Mouse (Mus musculus) MEL (cell line): Measurements from ENCODE around the gene Gpr18. TPM values are rescaled to one million over a fixed set of nuclear protein-coding genes. Genes with fewer than 3 reads are reported as not detected.

Experiments
- DNase-seq: peaks from one replicate; pipeline ENCODE4 v3.0.0; 2011; ENCODE audit warnings: low read depth, low spot score
- H3K27ac ChIP-seq: 2 replicates; pipeline ENCODE4 v1.5.1; 2012; ENCODE audit warnings: low read depth, mild to moderate bottlenecking, control low read depth, low read length, moderate library complexity; ENCODE audit not compliant: control insufficient read depth
- H3K27me3 ChIP-seq, 2 experiments: fragments of 150-350 bp in 1 of 2; sonication (generic) in 1 of 2; 2 replicates each; pipeline ENCODE4 v1.6.1; 2012; ENCODE audit warnings: low read length in 2 of 2, mild to moderate bottlenecking in 2 of 2, improper control_type of control experiment in 1 of 2, moderate library complexity in 1 of 2; ENCODE audit not compliant: insufficient read depth in 2 of 2, control insufficient read depth in 1 of 2
- H3K36me3 ChIP-seq, 2 experiments: 2 replicates each; pipeline ENCODE4 v1.6.1; 2012 to 2014; ENCODE audit warnings: low read length in 2 of 2, improper control_type of control experiment in 1 of 2, inconsistent platforms in 1 of 2, mild to moderate bottlenecking in 1 of 2; ENCODE audit not compliant: insufficient read depth in 2 of 2, control insufficient read depth in 1 of 2
- H3K4me1 ChIP-seq, 2 experiments: fragments of 150-350 bp in 1 of 2; sonication (generic) in 1 of 2; 2 replicates each; pipeline ENCODE4 v1.6.1; 2012; ENCODE audit warnings: low read length in 2 of 2, improper control_type of control experiment in 1 of 2, mild to moderate bottlenecking in 1 of 2; ENCODE audit not compliant: insufficient read depth in 2 of 2, control insufficient read depth in 1 of 2
- H3K4me3 ChIP-seq, 2 experiments: fragments of 150-350 bp in 1 of 2; sonication (generic) in 1 of 2; 2 replicates each; pipeline ENCODE4 v1.5.1; 2012; ENCODE audit warnings: low read depth in 2 of 2, low read length in 2 of 2, mild to moderate bottlenecking in 2 of 2, moderate library complexity in 2 of 2, control low read depth in 1 of 2, improper control_type of control experiment in 1 of 2; ENCODE audit not compliant: control insufficient read depth in 1 of 2, insufficient read depth in 1 of 2
- H3K79me2 ChIP-seq: 2 replicates; pipeline ENCODE4 v1.6.1; 2012; ENCODE audit warnings: mild to moderate bottlenecking, low read length, moderate library complexity; ENCODE audit not compliant: control insufficient read depth, poor library complexity, insufficient read depth
- H3K9ac ChIP-seq: 2 replicates; pipeline ENCODE4 v1.6.1; 2012; ENCODE audit warnings: low read depth, mild to moderate bottlenecking, control low read depth, low read length, moderate library complexity; ENCODE audit not compliant: control insufficient read depth, poor library complexity, severe bottlenecking
- H3K9me3 ChIP-seq: fragments of 150-350 bp; sonication (generic); replicated peaks from 2 replicates; pipeline ENCODE4 v1.6.1; 2012; ENCODE audit warnings: mild to moderate bottlenecking, low read length, improper control_type of control experiment, moderate library complexity; ENCODE audit not compliant: insufficient read depth
- BHLHE40 ChIP-seq: IDR thresholded peaks from 2 replicates; pipeline ENCODE4 v1.6.1; 2012; ENCODE audit warnings: low read depth, mild to moderate bottlenecking, inconsistent platforms, low read length, improper control_type of control experiment, borderline replicate concordance
- CHD2 ChIP-seq: IDR thresholded peaks from 2 replicates; pipeline ENCODE4 v1.6.1; 2011; ENCODE audit warnings: low read length, improper control_type of control experiment
- E2F4 ChIP-seq: IDR thresholded peaks from 2 replicates; pipeline ENCODE4 v1.6.1; 2011; ENCODE audit warnings: low read depth, low read length, improper control_type of control experiment, borderline replicate concordance
- EP300 ChIP-seq, 2 experiments: IDR thresholded peaks; 2 replicates each; pipeline ENCODE4 v1.6.1; 2011; ENCODE audit warnings: improper control_type of control experiment in 2 of 2, low read length in 2 of 2, low read depth in 1 of 2, mild to moderate bottlenecking in 1 of 2
- KAT2A ChIP-seq: conservative IDR thresholded peaks from 2 replicates; pipeline ENCODE4 v1.6.1; 2012; ENCODE audit warnings: low read depth, low read length, improper control_type of control experiment, inconsistent platforms
- MAFK ChIP-seq: IDR thresholded peaks from 2 replicates; pipeline ENCODE4 v1.6.1; 2011; ENCODE audit warnings: low read depth, mild to moderate bottlenecking, low read length, improper control_type of control experiment, borderline replicate concordance
- MAX ChIP-seq: IDR thresholded peaks from 2 replicates; pipeline ENCODE4 v1.6.1; 2011; ENCODE audit warnings: low read length, improper control_type of control experiment
- MXI1 ChIP-seq: IDR thresholded peaks from 2 replicates; pipeline ENCODE4 v1.6.1; 2011; ENCODE audit warnings: mild to moderate bottlenecking, low read depth, low read length, improper control_type of control experiment
- RAD21 ChIP-seq: IDR thresholded peaks from 2 replicates; pipeline ENCODE4 v1.6.1; 2011; ENCODE audit warnings: mild to moderate bottlenecking, low read depth, low read length, improper control_type of control experiment
- RCOR1 ChIP-seq: IDR thresholded peaks from 2 replicates; pipeline ENCODE4 v1.6.1; 2012; ENCODE audit warnings: low read depth, mild to moderate bottlenecking, inconsistent platforms, low read length, improper control_type of control experiment
- SMC3 ChIP-seq: IDR thresholded peaks from 2 replicates; pipeline ENCODE4 v1.6.1; 2011; ENCODE audit warnings: low read depth, low read length, improper control_type of control experiment
- TBP ChIP-seq: IDR thresholded peaks from 2 replicates; pipeline ENCODE4 v1.8.0; 2011; ENCODE audit warnings: low read depth, low read length, improper control_type of control experiment
- TCF12 ChIP-seq: IDR thresholded peaks from 2 replicates; pipeline ENCODE4 v1.6.1; 2014; ENCODE audit warnings: low read depth, mild to moderate bottlenecking, inconsistent platforms, low read length, improper control_type of control experiment, moderate library complexity
- USF2 ChIP-seq, 2 experiments: IDR thresholded peaks; 2 replicates each; pipeline ENCODE4 v1.6.1; 2011 to 2012; ENCODE audit warnings: improper control_type of control experiment in 2 of 2, low read length in 2 of 2, borderline replicate concordance in 1 of 2, inconsistent platforms in 1 of 2, low read depth in 1 of 2, mild to moderate bottlenecking in 1 of 2; ENCODE audit not compliant: insufficient read depth in 1 of 2
- ZC3H11A ChIP-seq: IDR thresholded peaks from 2 replicates; pipeline ENCODE4 v1.6.1; 2012; ENCODE audit warnings: low read depth, mild to moderate bottlenecking, inconsistent platforms, low read length, improper control_type of control experiment
- ZKSCAN1 ChIP-seq: IDR thresholded peaks from 2 replicates; pipeline ENCODE4 v1.6.1; 2012; ENCODE audit warnings: low read depth, mild to moderate bottlenecking, inconsistent platforms, low read length, improper control_type of control experiment, moderate library complexity
- ZMIZ1 ChIP-seq: IDR thresholded peaks from 2 replicates; pipeline ENCODE4 v1.6.1; 2012; ENCODE audit warnings: low read depth, mild to moderate bottlenecking, inconsistent platforms, low read length, improper control_type of control experiment, moderate library complexity
- ZNF384 ChIP-seq: IDR thresholded peaks from 2 replicates; pipeline ENCODE4 v1.6.1; 2012; ENCODE audit warnings: low read depth, mild to moderate bottlenecking, inconsistent platforms, low read length, improper control_type of control experiment
- polyA plus RNA-seq, 2 experiments: library from polyadenylated mRNA; stranded (reverse) in 1 of 2; unstranded in 1 of 2; fragments of >175 nt in 1 of 2; fragments of >200 nt in 1 of 2; gene quantifications; 2 replicates each; pipeline versions ENCODE4 v1.2.1 to v1.2.4; 2012; ENCODE audit warnings: low replicate concordance in 2 of 2, low read depth in 1 of 2; ENCODE audit not compliant: insufficient read length in 2 of 2, insufficient read depth in 1 of 2, missing spikeins in 1 of 2
- total RNA-seq: library from RNA; depleted of rRNA; stranded (reverse); fragments of 300-350 nt; gene quantifications from 2 replicates; pipeline ENCODE4 v1.2.3, GENCODE M21; 2012

Gene Gpr18
- total and polyA plus RNA-seq, 3 experiments: 0.06 to 0.15 TPM; not detected in 1

DNA sequence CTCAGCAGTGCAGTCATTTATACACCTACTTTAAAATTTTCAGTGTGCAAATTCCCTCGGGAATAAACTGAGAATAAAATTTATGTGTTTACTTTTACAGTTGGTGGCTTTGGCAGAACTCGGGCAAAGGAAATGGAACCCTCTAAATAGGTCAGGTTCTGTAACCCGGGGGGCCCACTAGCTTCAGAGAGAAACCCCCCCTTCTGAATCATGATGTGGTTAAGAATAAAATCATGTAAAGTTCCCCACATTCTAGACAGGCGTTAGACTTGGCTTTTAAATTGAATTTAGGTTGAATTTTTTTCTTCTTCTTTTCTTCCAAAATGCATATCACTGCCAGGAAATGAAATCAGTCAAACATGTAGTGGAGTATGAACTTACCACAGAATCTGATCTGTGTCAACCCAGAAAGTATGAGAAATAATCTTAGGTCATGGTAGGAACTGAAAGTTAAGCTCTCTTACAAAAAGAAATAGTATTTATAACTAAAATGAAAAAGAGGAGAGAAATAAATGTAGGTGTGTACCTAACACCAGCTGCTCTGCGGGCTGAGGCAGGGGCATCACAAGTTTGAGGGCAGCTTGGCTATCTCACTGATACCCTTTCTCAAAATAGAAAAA, 39.7 kb upstream of the Gpr18 start:
- H3K4me1 ChIP-seq: peaks cover 3 to 6% of the 10 kb centered on the region in 2 experiments; a peak in 2 of 4 replicates
- no peak overlapping the region for H3K9ac ChIP-seq
- TF ChIP-seq CHD2 (no peak), USF2 (IDR thresholded peaks at IDR 0.05; ENCODE audit: borderline replicate concordance in 1 of 2, insufficient read depth in 1 of 2, low read depth in 1 of 2, low read length in 2 of 2) (no peak), ZKSCAN1 (no peak), MAFK (no peak), TBP (no peak), ZNF384 (no peak)
- no peaks in the 10 kb centered on the region; a peak in 1 of 4 replicates for H3K36me3 ChIP-seq
- H3K9me3 ChIP-seq: no peaks in the 10 kb centered on the region
- no peaks in the 10 kb centered on the region for H3K79me2 ChIP-seq
- DNase-seq: no peak
- no peak overlapping the region for H3K27ac ChIP-seq
- no peaks in the 10 kb centered on the region for H3K27me3 ChIP-seq
- H3K4me3 ChIP-seq: no peak overlapping the region

DNA sequence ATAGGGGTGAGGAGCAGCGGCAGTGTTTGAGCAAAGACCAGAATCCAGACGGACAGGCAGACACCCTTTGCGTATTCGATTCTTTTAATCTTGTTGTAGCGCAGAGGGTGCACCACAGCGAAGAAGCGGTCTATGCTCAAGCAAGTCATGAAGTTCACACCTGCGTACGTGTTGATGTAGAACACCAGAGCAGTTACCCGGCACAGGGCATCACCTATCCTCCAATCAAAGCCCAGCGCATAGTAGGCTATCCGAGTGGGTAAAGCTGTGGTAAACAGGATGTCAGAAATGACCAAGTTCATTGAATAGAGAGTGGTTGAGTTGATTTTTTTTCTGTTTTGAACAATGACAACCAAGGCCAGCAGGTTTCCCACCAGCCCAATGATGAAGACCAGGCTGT, 39.0 kb upstream of the Gpr18 start:
- H3K27ac ChIP-seq: no peak overlapping the region
- no peak overlapping the region for H3K9ac ChIP-seq
- H3K9me3 ChIP-seq: no peaks in the 10 kb centered on the region
- no peaks in the 10 kb centered on the region for H3K27me3 ChIP-seq
- H3K36me3 ChIP-seq: no peaks in the 10 kb centered on the region; a peak in 1 of 4 replicates
- H3K4me1 ChIP-seq: peaks cover 3 to 6% of the 10 kb centered on the region in 2 experiments; a peak in 2 of 4 replicates
- no peaks in the 10 kb centered on the region for H3K79me2 ChIP-seq
- H3K4me3 ChIP-seq: no peak overlapping the region
- DNase-seq: no peak
- TF ChIP-seq ZC3H11A (no peak), TCF12 (no peak), BHLHE40 (no peak), RCOR1 (no peak), RAD21 (no peak), ZKSCAN1 (peak; percentile 38; the same call in 1 of the 2 replicates), KAT2A (no peak), ZMIZ1 (no peak)

DNA sequence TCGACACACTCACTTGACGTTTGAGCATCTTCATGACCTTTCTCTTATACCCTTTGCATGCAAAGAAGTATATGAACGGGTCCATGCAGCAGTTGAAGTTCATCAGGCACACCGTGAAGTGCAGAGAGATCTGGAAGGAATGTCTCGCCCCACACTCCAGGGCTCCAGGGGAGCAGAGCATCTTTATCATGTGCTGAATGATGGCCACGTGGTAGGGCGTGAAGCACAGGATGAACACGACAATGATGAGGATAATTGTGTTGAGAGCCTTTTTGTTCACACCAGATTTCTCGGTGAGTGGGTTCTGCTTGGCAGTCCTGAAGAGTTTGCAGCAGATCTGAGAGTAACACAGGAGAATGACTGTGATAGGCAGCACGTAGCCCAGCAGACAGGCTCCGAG, 38.5 kb upstream of the Gpr18 start:
- Histone ChIP-seq H3K4me1 (peaks cover 3 to 6% of the 10 kb centered on the region in 2 experiments; a peak in 2 of 4 replicates), H3K4me3 (no peak overlapping the region), H3K79me2 (no peaks in the 10 kb centered on the region), H3K36me3 (no peaks in the 10 kb centered on the region; a peak in 1 of 4 replicates), H3K27ac (no peak overlapping the region), H3K9ac (no peak overlapping the region), H3K27me3 (no peaks in the 10 kb centered on the region), H3K9me3 (no peaks in the 10 kb centered on the region)
- DNase-seq: no peak
- TF ChIP-seq SMC3 (no peak), E2F4 (no peak), MXI1 (no peak), RAD21 (no peak), EP300 (IDR thresholded peaks at IDR 0.05; ENCODE audit: low read depth in 1 of 2, low read length in 2 of 2) (no peak), MAX (no peak)
